In genomic region chr1:161736848-161737247, GRCm38 (mm10) we compare ENCODE assay signal across 9 mouse cellular contexts. TPM values are rescaled to one million over a fixed set of nuclear protein-coding genes. Genes with fewer than 3 reads are reported as not detected.
DNase-seq lines count a peak whose midpoint lies in the region.
"Had no signal": no experiment of that assay in that cellular context is flagged by ENCODE, and none has a peak within 500 bp of the region (broad histone marks: within the 10 kb centered on the region; RNA-seq: fewer than 3 reads in every experiment).

No protein-coding gene starts in this region.

- peak; percentile 13 for DNase-seq in layer of hippocampus, adult 11-12 months (ENCODE audit: low spot score)
- no peak for DNase-seq in layer of hippocampus, postnatal 36 days
- peak; percentile 37 for DNase-seq in MN1 (ENCODE audit: low spot score)
- DNase-seq in embryo, embryonic 10.5 days (ENCODE audit: low spot score), result peak; percentile 76
- DNase-seq in mesoderm, embryonic 11.5 days (ENCODE audit: low read depth, low spot score), result peak; percentile 44
- DNase-seq in thymus, postnatal 14 days, result no peak
- no peak for DNase-seq in urinary bladder, adult 2 months (ENCODE audit: low spot score)

RNA-seq across cellular contexts. Expression of gene Fasl, which starts 51.4 kb away (rescaled TPM):
- total RNA-seq in layer of hippocampus, postnatal 36 days (2021), result under 1 TPM in 1 of 2 experiments, not detected in 1; 0.30 TPM
- polyA plus RNA-seq in urinary bladder, adult 2 months (2012; rRNA removed), result 0.30 and 0.50 TPM in 2 replicates
- polyA plus RNA-seq: embryonic facial prominence, embryonic 12.5 days; limb, embryonic 11.5 days had no signal

Comparison
In these comparisons a context has a peak if more than half of its experiments do, and no peak if none do; other contexts are left out.
1. DNase-seq: peak in layer of hippocampus, adult 11-12 months (single experiment), MN1 (single experiment), embryo, embryonic 10.5 days (single experiment) and mesoderm, embryonic 11.5 days (single experiment); none in layer of hippocampus, postnatal 36 days (0 of 2), thymus, postnatal 14 days (single experiment) and urinary bladder, adult 2 months (single experiment).